Mouse (Mus musculus) colon, adult 2 months (tissue): ENCODE results near the gene Orc3. TPM values are rescaled to one million over a fixed set of nuclear protein-coding genes. Genes with fewer than 3 reads are reported as not detected.

Experiments used
- polyA plus RNA-seq: library from polyadenylated mRNA; depleted of rRNA; stranded (reverse); fragments of >200 nt; gene quantifications from 2 replicates; pipeline ENCODE4 v1.2.3, GENCODE M21; 2012; rRNA removed

Orc3 gene
- polyA plus RNA-seq: 5.9 and 6.9 TPM in 2 replicates

GRCm38 (mm10) chr4:34614630-34615094, at the start of gene Orc3, which contains the start of gene Rars2:
TSS of gene Orc3 (minus strand) at chr4:34614944.
TSS of gene Rars2 (plus strand) at chr4:34614957.

GRCm38 (mm10) chr4:34550748-34551097, 64.0 kb downstream of the Orc3 start, which contains the start of gene Akirin2:
TSS of gene Akirin2 (plus strand) at chr4:34550937.

Other genes starting within 250 kb of the Orc3 start
- gene Akirin2, start 64.0 kb downstream of the Orc3 start, polyA plus RNA-seq: 27.1 and 31.5 TPM in 2 replicates
- gene Rars2, start within 50 bp of the Orc3 start, polyA plus RNA-seq: 5.7 and 8.3 TPM in 2 replicates
- gene Slc35a1, start 72.5 kb upstream of the Orc3 start, polyA plus RNA-seq: 54.1 and 58.6 TPM in 2 replicates
- gene Cfap206, start 115.3 kb upstream of the Orc3 start, polyA plus RNA-seq: 0.15 and 0.33 TPM in 2 replicates
- not detected in 2 replicates for gene Gm136, start 141.3 kb upstream of the Orc3 start, polyA plus RNA-seq
- gene Smim8, start 163.5 kb upstream of the Orc3 start, polyA plus RNA-seq: 1.9 and 2.0 TPM in 2 replicates